Mouse (Mus musculus): ENCODE measurements around the gene Fam57b.

- no peak for TF ChIP-seq CTCF (IDR thresholded peaks at IDR 0.05; ENCODE audit: extremely low read depth, insufficient read depth, insufficient read length, insufficient replicate concordance)
- no peak for TF ChIP-seq POLR2A (IDR thresholded peaks at IDR 0.05; ENCODE audit: low read depth, low read length)
These were observed 11.4 kb downstream of the Fam57b start for GRCm38 (mm10) chr7:126808703-126809455.

All from spleen, adult 2 months (tissue).